Mouse (Mus musculus): ENCODE data around the gene Muc4.

The Muc4 gene

DNA sequence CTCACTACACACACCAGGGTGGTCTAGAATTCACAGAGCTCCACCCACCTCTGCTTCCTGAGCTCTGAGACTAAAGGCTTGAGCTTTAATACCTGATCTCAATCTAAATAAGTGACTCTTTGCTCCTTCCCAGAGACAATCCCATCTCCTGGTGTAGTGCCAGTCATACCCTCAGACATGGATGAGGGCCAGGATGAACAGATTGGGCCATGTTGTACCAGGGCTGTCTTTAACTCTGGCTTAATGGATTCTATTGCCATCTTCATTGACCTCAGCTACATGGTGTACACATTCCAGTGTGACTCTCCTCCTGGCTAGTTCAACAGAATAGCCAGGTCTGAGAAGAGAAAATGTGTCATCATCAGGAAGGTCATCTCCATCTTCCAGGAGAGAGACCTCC, 9.2 kb upstream of the Muc4 start:
- no peak for DNase-seq (ENCODE audit: low spot score)

DNA sequence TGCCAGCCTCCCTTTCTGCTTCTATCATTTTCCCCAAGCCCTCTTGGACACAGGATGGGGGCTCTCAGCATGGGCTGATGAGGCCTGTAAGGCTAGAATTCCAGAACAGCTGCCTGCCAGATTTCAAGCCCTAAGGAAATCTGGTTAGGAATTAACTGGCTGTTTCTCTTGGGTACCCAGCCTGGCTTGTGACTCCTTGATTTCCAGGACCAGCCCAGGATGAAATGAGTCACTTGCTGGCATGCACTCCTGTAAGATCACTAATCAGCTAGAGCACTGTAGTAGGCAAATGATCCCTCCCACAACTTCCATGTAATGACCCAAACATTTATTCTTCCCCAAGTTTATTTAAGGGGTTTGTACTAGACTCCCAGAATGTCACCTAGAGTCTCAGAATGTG, 7.4 kb upstream of the Muc4 start:
- no peak for DNase-seq (ENCODE audit: low spot score)

DNA sequence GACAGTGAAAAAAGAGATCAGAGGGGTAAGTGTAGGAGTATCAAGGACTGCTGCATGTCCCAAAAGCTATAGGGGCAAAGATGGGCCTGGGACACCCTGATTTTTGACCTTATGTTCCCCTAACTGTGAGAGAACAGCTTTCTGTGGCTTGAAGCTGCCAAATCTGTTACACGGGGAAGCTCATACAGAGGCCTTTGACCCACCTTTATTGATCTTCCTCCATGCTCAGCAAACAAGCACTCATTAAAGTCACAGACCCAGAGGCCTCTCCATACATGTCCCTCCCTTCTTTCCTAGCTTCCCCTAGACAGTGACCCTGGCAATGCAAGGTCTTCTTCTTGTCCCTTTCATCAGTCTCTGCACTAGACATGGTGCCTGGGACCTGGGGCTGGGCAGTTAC, 7.0 kb upstream of the Muc4 start:
- no peak for DNase-seq (ENCODE audit: low spot score)

DNA sequence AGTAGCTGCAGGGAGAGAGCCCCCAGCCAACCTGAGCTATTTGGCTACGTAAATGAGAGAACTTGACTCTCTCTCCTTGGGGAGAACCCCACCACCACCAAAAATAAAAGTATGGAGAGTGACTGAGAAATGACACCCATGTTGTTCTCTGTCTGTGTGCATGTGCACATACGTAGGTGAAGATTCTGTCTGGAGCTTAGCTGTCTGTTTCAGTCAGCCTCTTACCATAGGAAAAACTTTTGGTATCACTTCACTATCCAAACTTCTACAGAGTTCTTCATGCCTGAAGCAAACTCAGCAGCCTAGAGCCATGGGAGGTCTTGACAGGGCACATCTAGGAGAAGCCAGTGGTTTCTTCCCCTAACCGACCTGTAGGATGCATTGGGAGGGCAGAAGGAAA, 2.5 kb upstream of the Muc4 start:
- no peak for DNase-seq (ENCODE audit: low spot score)

DNA sequence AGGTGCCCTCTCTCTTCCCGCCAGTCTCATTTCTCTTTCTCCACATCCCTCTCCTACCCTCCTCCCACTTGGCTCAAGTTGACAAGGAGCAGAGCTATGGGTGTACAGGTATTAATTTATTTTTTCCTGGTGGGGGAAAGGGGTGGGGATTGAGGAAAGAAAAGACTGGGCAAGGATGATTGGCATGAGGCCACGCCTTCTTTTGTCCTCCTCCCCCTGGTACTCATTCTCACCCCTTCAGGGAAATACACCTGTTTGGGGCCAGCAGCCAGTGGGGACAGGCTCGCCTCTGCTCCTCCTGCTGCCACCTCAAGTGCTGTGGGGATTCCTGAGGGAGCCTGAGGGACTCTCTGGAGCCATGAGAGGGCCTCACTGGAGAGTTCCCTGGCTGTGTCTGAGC, 336 bp downstream of the Muc4 start:
- DNase-seq (ENCODE audit: low spot score), result no peak

DNA sequence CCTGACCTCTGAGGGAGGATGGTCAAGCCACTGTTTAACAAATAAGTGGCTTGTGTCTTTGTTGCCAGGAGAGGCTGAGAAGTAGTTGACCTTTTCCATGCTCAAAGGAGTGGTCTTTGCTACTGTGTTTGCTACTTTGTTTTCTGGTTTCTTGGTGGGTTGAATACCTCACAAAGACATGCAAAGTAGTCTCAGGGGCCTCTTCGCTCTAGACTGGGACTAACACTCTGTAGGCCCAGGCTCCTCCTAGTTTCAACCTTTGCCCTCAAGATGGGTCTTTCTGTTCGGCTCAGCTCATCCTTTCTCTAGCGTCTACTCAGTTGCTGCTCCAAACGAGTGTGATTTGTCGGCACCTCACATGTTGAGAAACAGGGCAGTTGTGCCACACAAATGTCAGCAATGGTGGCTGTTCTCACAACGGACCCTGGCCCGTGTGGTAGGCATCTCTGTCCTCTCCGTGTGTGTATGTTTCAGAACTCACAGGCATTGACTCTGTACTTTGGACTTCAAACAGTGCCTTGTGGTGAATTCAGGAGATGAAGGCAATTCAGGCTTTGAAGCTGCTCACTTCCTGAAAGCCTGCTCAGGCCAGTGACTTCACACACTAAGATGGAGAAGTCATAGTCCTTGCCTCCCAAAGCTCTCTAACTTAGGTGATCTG, 4.4 kb downstream of the Muc4 start:
- no peak for DNase-seq (ENCODE audit: low spot score)

DNA sequence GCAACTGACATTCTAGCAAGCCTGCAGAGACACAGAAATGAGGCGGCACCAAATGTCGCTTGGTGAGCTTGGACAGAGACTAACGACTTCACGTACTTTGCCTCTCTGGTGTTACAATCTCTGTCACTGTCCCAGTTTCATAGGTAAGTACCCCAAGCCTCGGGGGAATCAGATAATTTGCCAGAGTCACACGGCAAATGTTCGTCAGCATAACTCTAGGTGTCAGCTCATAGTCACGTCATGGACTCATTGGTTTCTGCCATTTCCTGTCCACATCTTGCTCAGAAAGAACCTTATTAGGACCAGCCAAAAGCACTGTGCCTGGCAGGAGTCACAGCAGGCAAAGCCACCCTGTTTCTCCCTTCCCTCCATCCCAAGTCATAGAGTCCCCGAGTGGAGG, 5.7 kb downstream of the Muc4 start:
- DNase-seq (ENCODE audit: low spot score), result no peak

DNA sequence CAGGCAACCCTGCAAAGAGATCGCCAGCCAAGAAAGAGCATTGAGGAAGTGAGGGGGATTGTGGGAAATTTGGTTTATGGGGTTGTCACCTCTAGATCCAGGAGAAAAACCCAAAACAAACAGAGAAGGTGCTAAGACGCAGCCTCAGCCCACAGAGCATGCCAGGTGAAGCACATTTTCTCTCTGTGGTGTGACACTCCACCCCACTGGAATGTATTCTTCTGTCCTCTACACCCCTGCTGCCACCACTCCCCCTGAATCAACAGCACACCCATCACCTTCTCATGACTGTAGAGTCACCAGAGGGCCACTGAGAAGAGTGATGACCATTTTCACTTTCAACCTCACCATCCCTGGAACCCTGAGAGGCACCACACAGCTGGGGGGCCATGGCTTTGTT, 7.0 kb downstream of the Muc4 start:
- DNase-seq (ENCODE audit: low spot score), result no peak

DNA sequence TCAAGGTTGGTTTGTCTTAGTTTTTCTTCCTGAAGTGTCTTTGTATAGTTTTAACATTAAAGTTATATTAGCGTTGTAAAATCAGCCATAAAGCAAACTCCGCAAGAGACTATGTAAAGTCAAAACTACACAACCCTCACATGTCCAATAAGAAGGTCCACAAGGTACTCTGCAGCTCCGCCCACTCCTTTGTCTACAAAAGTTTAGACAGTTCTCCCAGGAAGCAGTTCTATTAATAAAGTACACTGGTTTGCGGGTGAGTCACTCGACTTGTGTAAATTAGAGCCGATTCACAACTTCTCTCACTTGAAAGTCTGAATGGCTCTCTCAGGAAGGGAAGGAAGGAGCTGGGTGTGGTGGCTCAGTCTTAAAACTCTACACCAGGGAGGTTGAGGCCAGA, 10.2 kb downstream of the Muc4 start:
- no peak for DNase-seq (ENCODE audit: low spot score)

DNA sequence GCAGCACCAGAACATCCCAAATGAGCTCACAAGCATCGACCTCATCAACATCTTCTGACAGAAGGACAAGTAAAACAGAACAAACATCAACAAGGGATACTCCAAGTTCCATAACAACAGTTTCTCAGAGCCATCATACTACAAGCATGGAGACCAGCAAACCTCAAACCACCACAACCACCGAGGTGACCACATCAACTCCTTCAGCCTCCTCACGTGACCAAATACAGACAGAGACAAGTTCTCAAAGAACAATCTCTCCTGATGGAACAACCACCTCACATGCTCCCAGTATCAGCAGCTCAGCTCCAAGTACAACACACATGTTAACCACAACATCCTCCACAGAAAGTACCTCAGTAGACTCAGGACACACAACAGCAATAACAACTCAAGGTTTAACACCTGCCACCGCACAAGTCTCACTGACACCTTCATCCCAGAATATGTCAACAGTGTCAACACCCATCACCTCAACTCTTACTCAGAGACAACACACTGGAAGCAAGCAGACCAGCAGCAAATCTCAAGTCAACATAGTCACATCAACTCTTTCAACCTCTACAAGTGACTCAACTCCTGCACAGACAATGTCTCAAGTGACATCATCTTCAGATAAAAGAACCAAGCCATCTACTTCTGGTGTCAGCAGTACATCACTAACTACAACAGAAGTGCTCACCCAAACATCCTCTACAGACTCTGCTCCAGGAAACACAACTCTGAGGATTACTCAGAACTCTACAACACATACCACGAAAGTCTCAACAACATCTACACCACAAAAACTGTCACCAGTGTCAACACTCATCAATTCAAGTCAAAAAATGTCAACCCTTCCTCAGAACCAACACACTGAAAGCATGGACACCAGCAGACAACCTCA, 14.8 kb downstream of the Muc4 start:
- no peak for DNase-seq (ENCODE audit: low spot score)

DNA sequence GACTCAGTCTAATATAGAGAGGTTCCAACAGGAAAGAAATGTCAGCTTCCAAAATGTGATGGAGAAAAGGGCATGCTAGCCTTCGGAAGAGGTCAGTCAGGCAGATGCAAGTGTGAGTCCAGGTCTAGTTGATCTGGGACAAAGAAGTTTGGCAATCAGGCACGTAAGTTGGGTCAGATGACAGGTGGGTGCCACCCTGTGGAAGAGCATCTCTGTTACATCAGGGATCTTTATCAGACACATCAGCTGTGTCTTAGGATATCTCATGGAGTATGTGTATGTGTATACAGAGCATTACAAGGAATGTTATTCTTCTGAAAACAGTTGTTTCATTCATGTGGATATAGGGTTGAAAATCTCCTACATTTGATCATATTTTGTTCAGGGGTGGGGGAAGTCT, 28.9 kb downstream of the Muc4 start:
- DNase-seq (ENCODE audit: low spot score), result no peak

DNA sequence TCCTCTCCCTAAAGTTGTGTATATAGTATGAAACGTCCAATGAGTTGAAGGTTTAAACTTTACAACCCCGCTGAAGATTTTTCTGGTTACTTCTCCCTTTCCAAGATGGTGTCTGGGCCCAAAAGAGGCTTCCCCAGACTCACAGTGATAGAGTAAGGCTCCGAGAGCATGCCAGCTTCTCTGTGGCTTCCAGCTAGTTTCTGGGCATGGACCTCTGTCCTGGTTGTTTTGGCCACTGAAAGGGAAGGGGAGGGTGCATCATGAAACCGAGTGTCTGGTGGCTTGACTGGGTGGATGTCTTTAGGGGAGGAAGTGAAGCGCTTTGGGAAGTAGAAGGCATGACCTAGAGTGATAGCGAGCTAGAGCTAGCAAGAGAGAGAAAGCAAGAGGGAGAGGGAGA, 29.3 kb downstream of the Muc4 start:
- no peak for DNase-seq (ENCODE audit: low spot score)

DNA sequence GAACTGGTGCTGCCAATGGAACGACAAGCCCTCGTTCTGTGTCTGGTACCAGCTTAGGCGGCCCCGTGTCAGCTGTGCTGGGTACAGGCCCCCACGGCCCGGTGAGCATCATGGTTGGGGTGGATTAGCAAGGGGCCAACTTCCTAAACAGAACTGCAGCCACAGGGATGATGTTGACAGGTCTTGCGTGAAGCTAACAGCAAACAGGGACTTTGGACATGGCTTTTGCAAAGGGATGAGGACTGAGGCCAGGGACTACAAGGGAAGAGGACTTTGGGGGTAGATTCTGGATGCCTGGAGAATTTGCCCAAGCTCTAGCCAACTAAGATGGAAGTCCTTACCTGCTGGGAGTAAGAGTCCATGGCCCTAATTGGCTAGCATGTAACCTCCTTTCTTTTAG, 31.2 kb downstream of the Muc4 start:
- no peak for DNase-seq (ENCODE audit: low spot score)

DNA sequence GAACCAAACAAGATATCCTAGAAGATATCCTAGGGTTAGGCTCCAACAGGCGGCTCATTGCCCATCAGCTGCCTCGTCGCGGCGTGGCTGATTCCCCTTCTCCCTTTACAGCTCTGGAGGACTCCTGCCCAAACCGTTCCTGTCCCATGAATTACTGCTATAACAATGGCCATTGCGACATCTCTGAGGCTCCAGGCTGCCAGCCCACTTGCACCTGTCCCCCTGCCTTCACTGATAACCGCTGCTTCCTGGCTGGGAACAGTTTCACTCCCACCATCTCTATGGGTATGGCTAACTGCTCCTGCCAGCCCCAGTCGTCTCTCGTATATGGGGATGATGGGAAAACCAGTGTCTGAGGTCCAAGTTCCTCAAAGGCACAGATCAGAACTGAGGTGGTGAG, 41.0 kb downstream of the Muc4 start:
- no peak for DNase-seq (ENCODE audit: low spot score)

DNA sequence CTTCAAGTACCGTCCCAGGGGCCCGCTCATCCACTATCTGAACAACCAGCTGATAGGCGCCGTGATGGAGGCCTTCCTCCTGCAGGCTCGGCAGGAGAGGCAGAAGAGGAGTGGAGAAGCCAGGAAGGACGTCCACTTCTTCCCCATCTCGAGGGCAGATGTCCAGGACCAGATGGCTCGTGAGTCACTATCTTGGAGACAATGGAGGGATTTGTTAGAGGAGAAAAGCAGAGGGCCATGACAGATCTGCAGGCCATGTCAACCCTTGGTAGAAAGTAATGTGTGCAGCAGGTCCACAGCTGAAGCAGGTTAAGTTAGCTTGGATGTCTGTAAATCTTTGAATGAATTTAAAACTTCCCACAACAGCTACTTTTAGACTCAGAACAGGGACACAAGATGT, 43.3 kb downstream of the Muc4 start:
- DNase-seq (ENCODE audit: low spot score), result no peak

DNA sequence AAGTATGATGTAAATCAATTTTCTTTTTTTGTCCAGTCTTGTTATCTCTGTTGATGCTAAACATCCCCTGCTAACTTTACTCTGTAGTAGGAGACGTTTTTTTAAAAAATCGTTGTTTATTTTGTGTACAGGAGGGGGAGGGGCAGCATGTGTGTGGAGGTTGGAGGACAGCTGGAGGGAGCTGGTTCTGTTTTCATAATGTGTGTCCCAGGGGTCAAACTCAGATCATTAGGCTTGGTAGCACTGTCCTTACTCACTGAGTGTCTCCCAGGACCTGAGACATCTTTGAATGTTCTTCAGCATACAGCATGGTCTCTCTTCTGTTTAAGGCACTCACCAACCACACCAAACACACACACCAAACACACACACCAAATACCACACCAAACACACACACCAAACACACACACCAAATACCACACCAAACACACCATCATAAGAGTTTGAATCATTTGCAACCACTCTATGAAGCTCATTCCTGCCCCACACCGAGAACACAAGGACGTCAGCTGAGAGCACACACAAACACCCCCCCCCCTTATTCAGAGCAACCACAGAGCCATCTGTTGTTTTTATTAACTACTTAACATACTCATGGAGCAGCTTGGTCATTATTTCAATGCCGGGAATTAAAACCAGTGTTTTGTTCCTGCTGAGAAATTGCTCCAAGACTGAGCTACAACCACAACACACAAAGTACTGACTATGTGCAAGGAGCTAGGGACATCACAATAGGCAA, 47.8 kb downstream of the Muc4 start:
- DNase-seq (ENCODE audit: low spot score), result peak; percentile 41

DNA sequence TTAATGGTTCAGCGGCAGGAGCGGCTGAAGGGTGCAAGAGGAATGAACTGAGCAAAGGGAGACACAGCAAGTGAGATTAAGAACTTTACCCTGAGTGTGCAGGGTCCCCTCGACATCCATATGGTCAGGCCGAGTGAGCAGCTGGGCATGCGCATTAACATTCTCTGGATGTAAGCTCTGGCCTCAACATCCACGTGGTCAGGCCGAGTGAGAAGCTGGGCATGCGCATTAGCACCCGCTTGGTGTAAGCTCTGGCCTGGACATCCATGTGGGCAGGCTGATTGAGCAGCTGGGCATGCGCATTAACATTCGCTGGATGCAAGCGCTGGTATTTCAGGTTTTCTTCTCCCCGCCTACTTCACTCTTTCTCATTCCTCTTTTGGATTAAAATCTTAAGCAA, 49.2 kb downstream of the Muc4 start:
- DNase-seq (ENCODE audit: low spot score), result peak; percentile 67

DNA sequence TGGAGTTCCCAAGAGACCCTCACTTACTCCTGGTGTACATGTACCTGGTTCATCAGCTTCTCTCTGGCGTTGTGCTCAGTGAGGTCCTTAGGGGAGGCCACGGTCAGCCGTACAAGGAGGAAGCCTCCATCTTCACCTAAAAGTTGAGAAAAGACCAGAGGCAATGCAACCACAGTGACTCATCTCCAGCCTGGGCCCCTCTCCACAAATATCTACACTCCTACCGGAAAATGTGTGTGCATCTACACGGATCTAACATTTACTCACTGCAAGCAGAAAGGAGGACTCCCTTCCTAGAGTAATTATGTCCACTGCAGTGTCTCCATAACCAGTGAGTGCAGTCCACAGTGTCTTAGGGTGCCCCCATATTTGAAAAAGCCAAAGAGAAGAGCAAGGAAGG, 54.4 kb downstream of the Muc4 start:
- DNase-seq (ENCODE audit: low spot score), result no peak

DNA sequence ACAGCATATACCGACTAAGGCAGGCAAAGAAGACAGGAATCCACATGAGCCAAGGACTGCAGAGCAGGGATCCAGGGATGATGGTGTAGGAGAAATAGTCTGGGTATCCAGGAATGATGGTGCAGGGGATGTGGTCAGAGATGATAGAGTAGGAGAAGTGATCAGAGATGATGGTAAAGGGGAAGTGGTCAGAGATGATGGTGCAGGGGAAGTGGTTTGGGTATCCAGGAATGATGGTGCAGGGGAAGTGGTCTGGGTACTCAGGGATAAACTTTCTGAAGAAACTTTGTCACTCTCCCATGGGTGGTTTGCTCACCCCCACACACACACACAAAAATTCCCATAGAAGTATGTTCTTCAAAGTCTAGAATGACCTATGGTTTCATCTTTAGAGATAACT, 59.5 kb downstream of the Muc4 start:
- no peak for DNase-seq (ENCODE audit: low spot score)

DNA sequence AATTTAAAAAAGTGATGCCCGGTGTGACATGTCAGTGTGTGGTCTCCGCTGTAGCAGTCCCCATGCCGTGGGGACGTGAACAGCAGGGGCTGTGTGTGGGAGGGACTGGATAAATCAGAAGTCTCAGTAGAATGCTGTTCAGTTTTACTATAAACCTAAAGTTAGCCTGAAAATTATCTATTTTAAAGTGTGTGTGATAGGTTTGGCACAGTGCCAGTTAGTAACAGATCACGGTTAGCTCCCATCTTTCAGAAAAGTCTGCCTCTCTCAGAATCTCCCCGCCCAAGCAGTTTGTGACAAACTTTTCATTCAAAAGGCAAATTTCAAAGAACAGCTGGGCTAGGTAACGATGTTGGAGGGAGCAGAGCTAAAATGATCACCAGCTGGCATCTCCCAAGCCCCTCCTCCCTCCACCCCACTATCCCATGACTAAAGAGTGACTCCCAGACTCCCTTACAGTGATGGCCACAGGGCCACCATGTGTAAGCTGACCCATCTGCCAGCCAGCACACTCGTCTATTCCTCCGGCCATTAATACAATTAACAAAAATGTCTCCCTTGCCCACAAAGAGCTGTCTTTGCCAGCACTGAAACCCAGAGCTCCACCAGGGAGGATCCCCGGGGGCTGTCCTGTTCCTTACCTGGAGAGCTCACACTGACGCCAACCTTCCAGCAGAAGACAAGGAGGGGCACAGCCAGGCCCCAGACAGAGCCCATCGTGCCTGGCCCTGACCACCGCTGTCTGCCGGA, 61.2 kb downstream of the Muc4 start:
- peak; percentile 20 for DNase-seq (ENCODE audit: low spot score)

DNA sequence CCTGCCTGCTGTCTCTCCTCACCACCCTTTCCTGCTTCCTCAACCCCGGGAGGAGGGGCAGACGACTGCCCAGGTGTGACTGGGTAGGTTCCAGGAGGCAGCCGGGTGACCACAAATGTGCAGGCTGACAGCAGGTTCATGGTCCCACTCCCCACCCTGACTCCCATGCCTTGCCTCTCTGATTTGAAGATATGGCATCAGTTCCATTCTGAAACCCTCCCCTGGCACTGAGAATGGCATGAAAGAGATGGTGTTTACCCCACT, 61.7 kb downstream of the Muc4 start, which contains the start of gene Muc20:
TSS of gene Muc20 (minus strand) at position 10 of the 264 bp plus-strand sequence.
- no peak for DNase-seq (ENCODE audit: low spot score)

DNA sequence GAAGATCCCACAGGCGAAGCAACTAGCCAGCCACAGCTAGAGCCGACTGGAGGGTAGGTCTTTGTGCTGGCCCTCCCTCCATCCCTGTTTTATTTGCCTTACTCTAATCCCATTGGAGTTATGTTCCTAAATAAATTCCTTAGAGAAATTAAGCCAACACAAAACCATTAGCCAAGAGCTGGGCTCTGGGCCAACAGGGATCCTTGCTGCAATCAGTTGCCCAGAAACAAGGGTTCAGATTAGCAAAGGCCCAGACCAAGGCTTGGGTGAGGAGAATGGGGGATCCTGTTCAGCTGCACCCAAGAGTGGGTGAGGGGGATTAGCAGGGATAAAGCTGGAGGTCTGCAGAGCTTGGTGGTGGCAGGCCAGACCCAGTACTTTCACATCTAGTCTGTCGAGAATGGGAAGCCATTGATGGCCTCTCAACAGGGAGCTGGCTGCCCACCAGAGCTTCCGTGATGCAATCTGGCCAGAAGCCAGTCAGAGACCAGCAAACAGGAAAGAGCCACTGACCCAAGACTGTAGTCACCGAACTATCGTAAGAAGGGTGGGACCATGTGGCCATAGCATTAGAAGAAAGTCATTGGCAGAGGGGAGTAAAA, 67.7 kb downstream of the Muc4 start:
- no peak for DNase-seq (ENCODE audit: low spot score)

Data from retina, embryonic 14.5 days (tissue).